Mouse (Mus musculus): ENCODE measurements around the gene Vps16.

Vps16 gene

GRCm38 (mm10) chr2:130424126-130424853 is at the start of gene Vps16, which contains the start of gene Pced1a:
Gene Vps16, plus strand, starts transcription at chr2:130424339.
Gene Pced1a, minus strand, starts transcription at chr2:130424701.
- no peaks in the 10 kb centered on the region for H3K27me3 ChIP-seq (ENCODE audit: control insufficient read depth, insufficient read depth, low read length, poor library complexity, severe bottlenecking)
- H3K36me3 ChIP-seq (ENCODE audit: control insufficient read depth, insufficient read depth, low read length, poor library complexity, severe bottlenecking), result no peaks in the 10 kb centered on the region
- peak; percentile 93 for DNase-seq (ENCODE audit: low read depth, low spot score)

GRCm38 (mm10) chr2:130374951-130375350 is 49.2 kb upstream of the Vps16 start:
- Histone ChIP-seq H3K36me3 (ENCODE audit: control insufficient read depth, insufficient read depth, low read length, poor library complexity, severe bottlenecking) (no peaks in the 10 kb centered on the region), H3K27me3 (ENCODE audit: control insufficient read depth, insufficient read depth, low read length, poor library complexity, severe bottlenecking) (no peaks in the 10 kb centered on the region)
- no peak for DNase-seq (ENCODE audit: low read depth, low spot score)

- DNase-seq (ENCODE audit: low read depth, low spot score), result no peak
- H3K36me3 ChIP-seq (ENCODE audit: control insufficient read depth, insufficient read depth, low read length, poor library complexity, severe bottlenecking), result no peaks in the 10 kb centered on the region
Measured at GRCm38 (mm10) chr2:130383205-130383604, 40.9 kb upstream of the Vps16 start.

GRCm38 (mm10) chr2:130383895-130384294 is 40.2 kb upstream of the Vps16 start:
- Histone ChIP-seq H3K27me3 (ENCODE audit: control insufficient read depth, insufficient read depth, low read length, poor library complexity, severe bottlenecking) (no peaks in the 10 kb centered on the region), H3K36me3 (ENCODE audit: control insufficient read depth, insufficient read depth, low read length, poor library complexity, severe bottlenecking) (no peaks in the 10 kb centered on the region)
- no peak for DNase-seq (ENCODE audit: low read depth, low spot score)

More at GRCm38 (mm10) chr2:130383205-130383604, 40.9 kb upstream of the Vps16 start:
- H3K27me3 ChIP-seq (ENCODE audit: control insufficient read depth, insufficient read depth, low read length, poor library complexity, severe bottlenecking), result no peaks in the 10 kb centered on the region

- no peaks in the 10 kb centered on the region for H3K27me3 ChIP-seq (ENCODE audit: control insufficient read depth, insufficient read depth, low read length, poor library complexity, severe bottlenecking)
- H3K36me3 ChIP-seq (ENCODE audit: control insufficient read depth, insufficient read depth, low read length, poor library complexity, severe bottlenecking), result no peaks in the 10 kb centered on the region
- no peak for DNase-seq (ENCODE audit: low read depth, low spot score)
Measured at GRCm38 (mm10) chr2:130386212-130386611, 37.9 kb upstream of the Vps16 start.

- no peaks in the 10 kb centered on the region for H3K36me3 ChIP-seq (ENCODE audit: control insufficient read depth, insufficient read depth, low read length, poor library complexity, severe bottlenecking)
- no peaks in the 10 kb centered on the region for H3K27me3 ChIP-seq (ENCODE audit: control insufficient read depth, insufficient read depth, low read length, poor library complexity, severe bottlenecking)
- DNase-seq (ENCODE audit: low read depth, low spot score), result peak; percentile 40
Measured at GRCm38 (mm10) chr2:130388796-130389195, 35.3 kb upstream of the Vps16 start.

GRCm38 (mm10) chr2:130390993-130391625 is 33.0 kb upstream of the Vps16 start:
- no peak for DNase-seq (ENCODE audit: low read depth, low spot score)
- no peaks in the 10 kb centered on the region for H3K27me3 ChIP-seq (ENCODE audit: control insufficient read depth, insufficient read depth, low read length, poor library complexity, severe bottlenecking)
- H3K36me3 ChIP-seq (ENCODE audit: control insufficient read depth, insufficient read depth, low read length, poor library complexity, severe bottlenecking), result no peaks in the 10 kb centered on the region

GRCm38 (mm10) chr2:130392836-130393235 is 31.3 kb upstream of the Vps16 start:
- H3K36me3 ChIP-seq (ENCODE audit: control insufficient read depth, insufficient read depth, low read length, poor library complexity, severe bottlenecking), result no peaks in the 10 kb centered on the region
- DNase-seq (ENCODE audit: low read depth, low spot score), result no peak
- H3K27me3 ChIP-seq (ENCODE audit: control insufficient read depth, insufficient read depth, low read length, poor library complexity, severe bottlenecking), result no peaks in the 10 kb centered on the region

GRCm38 (mm10) chr2:130395696-130396095 is 28.4 kb upstream of the Vps16 start:
- H3K27me3 ChIP-seq (ENCODE audit: control insufficient read depth, insufficient read depth, low read length, poor library complexity, severe bottlenecking), result no peaks in the 10 kb centered on the region
- DNase-seq (ENCODE audit: low read depth, low spot score), result no peak
- no peaks in the 10 kb centered on the region for H3K36me3 ChIP-seq (ENCODE audit: control insufficient read depth, insufficient read depth, low read length, poor library complexity, severe bottlenecking)

- no peaks in the 10 kb centered on the region for H3K27me3 ChIP-seq (ENCODE audit: control insufficient read depth, insufficient read depth, low read length, poor library complexity, severe bottlenecking)
- no peak for DNase-seq (ENCODE audit: low read depth, low spot score)
- H3K36me3 ChIP-seq (ENCODE audit: control insufficient read depth, insufficient read depth, low read length, poor library complexity, severe bottlenecking), result no peaks in the 10 kb centered on the region
Measured at GRCm38 (mm10) chr2:130397186-130397985, 26.8 kb upstream of the Vps16 start, which contains the start of gene Cpxm1. Gene Cpxm1, minus strand, starts transcription at chr2:130397574.

GRCm38 (mm10) chr2:130398091-130398490 is 26.0 kb upstream of the Vps16 start:
- H3K27me3 ChIP-seq (ENCODE audit: control insufficient read depth, insufficient read depth, low read length, poor library complexity, severe bottlenecking), result no peaks in the 10 kb centered on the region
- no peaks in the 10 kb centered on the region for H3K36me3 ChIP-seq (ENCODE audit: control insufficient read depth, insufficient read depth, low read length, poor library complexity, severe bottlenecking)
- DNase-seq (ENCODE audit: low read depth, low spot score), result no peak

- Histone ChIP-seq H3K27me3 (ENCODE audit: control insufficient read depth, insufficient read depth, low read length, poor library complexity, severe bottlenecking) (no peaks in the 10 kb centered on the region), H3K36me3 (ENCODE audit: control insufficient read depth, insufficient read depth, low read length, poor library complexity, severe bottlenecking) (no peaks in the 10 kb centered on the region)
- DNase-seq (ENCODE audit: low read depth, low spot score), result no peak
Measured at GRCm38 (mm10) chr2:130400046-130400445, 24.1 kb upstream of the Vps16 start.

- H3K27me3 ChIP-seq (ENCODE audit: control insufficient read depth, insufficient read depth, low read length, poor library complexity, severe bottlenecking), result no peaks in the 10 kb centered on the region
- no peaks in the 10 kb centered on the region for H3K36me3 ChIP-seq (ENCODE audit: control insufficient read depth, insufficient read depth, low read length, poor library complexity, severe bottlenecking)
- DNase-seq (ENCODE audit: low read depth, low spot score), result no peak
Measured at GRCm38 (mm10) chr2:130401891-130402290, 22.2 kb upstream of the Vps16 start.

- Histone ChIP-seq H3K27me3 (ENCODE audit: control insufficient read depth, insufficient read depth, low read length, poor library complexity, severe bottlenecking) (no peaks in the 10 kb centered on the region), H3K36me3 (ENCODE audit: control insufficient read depth, insufficient read depth, low read length, poor library complexity, severe bottlenecking) (no peaks in the 10 kb centered on the region)
- DNase-seq (ENCODE audit: low read depth, low spot score), result no peak
Measured at GRCm38 (mm10) chr2:130404939-130405338, 19.2 kb upstream of the Vps16 start, which contains the start of the genes Gm28372 and 1700020A23Rik. Gene Gm28372, plus strand, starts transcription at chr2:130405239. Gene 1700020A23Rik, plus strand, starts transcription at chr2:130405259.

GRCm38 (mm10) chr2:130406178-130406577 is 18.0 kb upstream of the Vps16 start, which contains the start of gene Tmem239:
Gene Tmem239, plus strand, starts transcription at chr2:130406478.
- no peaks in the 10 kb centered on the region for H3K27me3 ChIP-seq (ENCODE audit: control insufficient read depth, insufficient read depth, low read length, poor library complexity, severe bottlenecking)
- no peak for DNase-seq (ENCODE audit: low read depth, low spot score)
- no peaks in the 10 kb centered on the region for H3K36me3 ChIP-seq (ENCODE audit: control insufficient read depth, insufficient read depth, low read length, poor library complexity, severe bottlenecking)
